Mouse (Mus musculus): ENCODE measurements around the gene Zc3h8. TPM values are rescaled to one million over a fixed set of nuclear protein-coding genes. Genes with fewer than 3 reads are reported as not detected.
A peak's percentile ranks its signal among the peaks of the same experiment; 100 is the strongest.

The Zc3h8 gene
- total and polyA plus RNA-seq, 2 experiments from 2014 or later = 1.5 to 11.5 TPM

- ATAC-seq (peak; percentile 50; the same call in 1 of the 2 replicates), DNase-seq (ENCODE audit: low spot score) (peak; percentile 12)
- TF ChIP-seq CTCF (IDR thresholded peaks at IDR 0.05; ENCODE audit: low read depth) = no peak
- peak overlapping the region; percentile 36 for H3K4me3 ChIP-seq (ENCODE audit: low read length)
- no peaks in the 10 kb centered on the region for H3K27me3 ChIP-seq (ENCODE audit: insufficient read depth, low read length)
- peak overlapping the region; percentile 60 for H3K4me2 ChIP-seq (ENCODE audit: low read depth, low read length)
- WGBS = 2% methylated on average over 33 of the region's 37 CpGs
- no peak overlapping the region for H3K27ac ChIP-seq
- no peaks in the 10 kb centered on the region for H3K4me1 ChIP-seq (ENCODE audit: insufficient read depth, low read length)
- H3K36me3 ChIP-seq (ENCODE audit: insufficient read depth, low read length) = no peaks in the 10 kb centered on the region
- H3K9me3 ChIP-seq (ENCODE audit: low read length) = no peaks in the 10 kb centered on the region
- H3K9ac ChIP-seq (replicated peaks; ENCODE audit: low read length) = no peak overlapping the region; the same call in 1 of the 2 replicates
These were observed 51.6 kb downstream of the Zc3h8 start for GRCm38 (mm10) chr2:128892180-128892721.

DNA sequence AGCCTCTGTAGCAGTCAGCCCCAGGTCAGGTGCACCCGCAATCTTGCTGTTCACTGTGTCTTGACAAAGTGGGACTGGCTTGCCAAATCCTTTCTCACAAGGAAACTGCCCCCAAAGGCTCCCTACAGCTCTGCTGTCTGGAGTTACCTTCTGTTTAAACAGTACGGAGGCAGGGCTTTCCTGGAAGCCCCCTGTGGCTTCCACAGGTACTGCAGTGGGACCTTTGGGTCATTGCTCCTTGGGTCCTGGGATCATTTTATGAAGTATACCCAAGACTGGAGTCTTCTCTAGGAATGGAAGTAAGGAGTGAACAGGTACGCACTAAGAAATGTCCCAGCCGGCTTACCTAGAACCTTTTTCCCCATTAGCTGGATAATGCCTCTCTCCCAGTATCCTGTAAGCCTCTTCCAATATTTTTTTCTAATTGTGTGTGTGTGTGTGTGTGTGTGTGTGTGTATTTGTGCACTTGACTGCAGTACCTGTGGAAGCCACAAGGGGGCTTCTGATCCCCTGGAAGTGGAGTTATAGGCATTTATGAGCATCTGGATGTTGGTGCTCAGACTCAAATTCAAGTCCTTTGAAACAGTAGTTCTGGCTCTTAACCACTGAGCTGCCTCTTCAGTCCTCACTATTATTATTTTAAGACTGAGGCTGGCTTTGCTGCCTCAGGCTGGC is 53.1 kb downstream of the Zc3h8 start:
- no peak overlapping the region for H3K4me3 ChIP-seq (ENCODE audit: low read length)
- H3K27ac ChIP-seq = no peak overlapping the region
- ATAC-seq (no peak), DNase-seq (ENCODE audit: low spot score) (no peak)
- no peaks in the 10 kb centered on the region for H3K27me3 ChIP-seq (ENCODE audit: insufficient read depth, low read length)
- WGBS = 82% methylated on average over 4 of the region's 4 CpGs
- H3K4me2 ChIP-seq (ENCODE audit: low read depth, low read length) = no peak overlapping the region
- no peaks in the 10 kb centered on the region for H3K36me3 ChIP-seq (ENCODE audit: insufficient read depth, low read length)
- TF ChIP-seq CTCF (IDR thresholded peaks at IDR 0.05; ENCODE audit: low read depth) = peak; percentile 45
- no peaks in the 10 kb centered on the region for H3K9me3 ChIP-seq (ENCODE audit: low read length)
- H3K9ac ChIP-seq (replicated peaks; ENCODE audit: low read length) = no peak overlapping the region
- no peaks in the 10 kb centered on the region for H3K4me1 ChIP-seq (ENCODE audit: insufficient read depth, low read length)

GRCm38 (mm10) chr2:128887866-128888550 is 55.9 kb downstream of the Zc3h8 start:
- Histone ChIP-seq H3K4me1 (ENCODE audit: insufficient read depth, low read length) (no peaks in the 10 kb centered on the region), H3K36me3 (ENCODE audit: insufficient read depth, low read length) (no peaks in the 10 kb centered on the region), H3K27me3 (ENCODE audit: insufficient read depth, low read length) (no peaks in the 10 kb centered on the region), H3K4me3 (ENCODE audit: low read length) (no peak overlapping the region), H3K9me3 (ENCODE audit: low read length) (no peaks in the 10 kb centered on the region), H3K9ac (replicated peaks; ENCODE audit: low read length) (no peak overlapping the region), H3K27ac (no peak overlapping the region), H3K4me2 (ENCODE audit: low read depth, low read length) (no peak overlapping the region)
- TF ChIP-seq CTCF (IDR thresholded peaks at IDR 0.05; ENCODE audit: low read depth) = no peak
- ATAC-seq (no peak), DNase-seq (ENCODE audit: low spot score) (no peak)
- WGBS = 59% methylated on average over 6 of the region's 6 CpGs

DNA sequence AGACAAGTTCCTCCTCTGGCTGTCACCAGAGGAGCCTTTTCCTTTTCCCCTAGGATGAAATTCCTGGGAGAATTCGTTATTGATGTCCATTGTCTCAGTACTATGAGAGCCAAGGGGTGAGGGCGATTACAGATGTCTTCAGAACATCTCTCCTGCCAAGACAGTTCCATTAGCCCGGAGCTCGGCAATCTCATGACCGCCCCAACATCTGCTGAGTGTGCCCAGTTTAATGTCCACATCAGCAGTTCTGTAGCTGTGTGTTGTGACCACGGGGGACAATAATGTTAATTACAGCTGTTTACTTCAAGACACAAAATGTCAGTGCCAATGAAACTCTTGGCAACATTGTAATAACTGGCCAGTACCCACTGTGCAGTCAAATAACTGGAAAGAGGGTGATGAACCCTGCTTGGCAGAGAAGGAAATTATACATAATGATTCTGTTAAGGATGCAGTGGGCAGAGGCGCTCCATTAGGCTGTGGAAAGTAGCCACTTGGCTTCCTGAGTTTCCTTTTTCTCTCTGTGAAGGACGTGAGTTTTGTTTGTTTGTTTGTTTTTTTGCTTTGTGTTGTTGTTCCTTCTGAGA is 58.6 kb downstream of the Zc3h8 start:
- TF ChIP-seq CTCF (IDR thresholded peaks at IDR 0.05; ENCODE audit: low read depth) = no peak
- no peaks in the 10 kb centered on the region for H3K27me3 ChIP-seq (ENCODE audit: insufficient read depth, low read length)
- no peaks in the 10 kb centered on the region for H3K9me3 ChIP-seq (ENCODE audit: low read length)
- peak; percentile 20 for DNase-seq (ENCODE audit: low spot score)
- WGBS = 77% methylated on average over 8 of the region's 8 CpGs
- ATAC-seq = 0 out of 2 replicates have a peak, but pooled peaks have one; percentile 40
- no peak overlapping the region for H3K27ac ChIP-seq
- H3K4me3 ChIP-seq (ENCODE audit: low read length) = no peak overlapping the region
- no peak overlapping the region for H3K9ac ChIP-seq (replicated peaks; ENCODE audit: low read length)
- H3K4me2 ChIP-seq (ENCODE audit: low read depth, low read length) = no peak overlapping the region
- H3K4me1 ChIP-seq (ENCODE audit: insufficient read depth, low read length) = no peaks in the 10 kb centered on the region
- no peaks in the 10 kb centered on the region for H3K36me3 ChIP-seq (ENCODE audit: insufficient read depth, low read length)

DNA sequence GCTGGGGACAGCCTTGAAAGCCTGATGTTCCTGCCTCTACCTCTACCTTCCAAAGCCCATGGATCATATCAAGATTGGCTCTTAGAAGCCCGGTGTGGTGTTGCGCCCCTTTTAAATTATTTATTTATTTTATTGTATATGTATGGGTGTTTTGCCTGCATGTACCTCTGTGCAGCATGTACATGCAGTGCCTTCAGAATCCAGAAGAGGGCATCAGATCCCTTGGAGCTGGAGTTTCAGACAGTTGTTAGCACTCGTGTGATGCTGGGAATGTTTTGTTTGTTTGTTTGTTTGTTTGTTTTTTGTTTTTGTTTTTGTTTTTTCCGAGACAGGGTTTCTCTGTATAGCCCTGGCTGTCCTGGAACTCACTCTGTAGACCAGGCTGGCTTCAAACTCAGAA is 62.6 kb downstream of the Zc3h8 start:
- ATAC-seq (no peak), DNase-seq (ENCODE audit: low spot score) (no peak)
- TF ChIP-seq CTCF (IDR thresholded peaks at IDR 0.05; ENCODE audit: low read depth) = peak; percentile 31
- Histone ChIP-seq H3K9me3 (ENCODE audit: low read length) (no peaks in the 10 kb centered on the region), H3K9ac (replicated peaks; ENCODE audit: low read length) (no peak overlapping the region), H3K36me3 (ENCODE audit: insufficient read depth, low read length) (no peaks in the 10 kb centered on the region), H3K4me2 (ENCODE audit: low read depth, low read length) (no peak overlapping the region), H3K4me1 (ENCODE audit: insufficient read depth, low read length) (no peaks in the 10 kb centered on the region), H3K27me3 (ENCODE audit: insufficient read depth, low read length) (no peaks in the 10 kb centered on the region), H3K27ac (no peak overlapping the region), H3K4me3 (ENCODE audit: low read length) (no peak overlapping the region)
- 74% methylated on average over 4 of the region's 4 CpGs for WGBS

Small RNA genes lying within 50 kb of the gene (microRNA-seq; reads per million reads assigned to microRNA genes)
- gene Gm22859 = 0 reads per million in 2 experiments

Other genes starting within 250 kb of the Zc3h8 start
- 6.3 and 7.1 TPM in 2 replicates for gene Mertk, start 245.1 kb downstream of the Zc3h8 start, total RNA-seq (2014; rRNA removed)
- gene Mertk, start 245.1 kb downstream of the Zc3h8 start, polyA plus RNA-seq (2015; fragmentation: Nextera tagmentation; extraction: Ambion mirVana) = 3.0 and 3.4 TPM in 2 replicates
- 26.3 and 29.0 TPM in 2 replicates for gene Tmem87b, start 126.0 kb downstream of the Zc3h8 start, total RNA-seq (2014; rRNA removed)
- 35.2 and 38.5 TPM in 2 replicates for gene Tmem87b, start 126.0 kb downstream of the Zc3h8 start, polyA plus RNA-seq (2015; fragmentation: Nextera tagmentation; extraction: Ambion mirVana)
- 2.9 and 3.3 TPM in 2 replicates for gene Fbln7, start 81.1 kb downstream of the Zc3h8 start, total RNA-seq (2014; rRNA removed)
- 3.6 and 4.3 TPM in 2 replicates for gene Fbln7, start 81.1 kb downstream of the Zc3h8 start, polyA plus RNA-seq (2015; fragmentation: Nextera tagmentation; extraction: Ambion mirVana)
- 5.3 and 13.4 TPM in 2 replicates for gene Zc3h6, start 23.3 kb upstream of the Zc3h8 start, total RNA-seq (2014; rRNA removed)
- gene Zc3h6, start 23.3 kb upstream of the Zc3h8 start, polyA plus RNA-seq (2015; fragmentation: Nextera tagmentation; extraction: Ambion mirVana) = 4.5 and 4.6 TPM in 2 replicates
- 22.2 and 33.4 TPM in 2 replicates for gene Gm10762, start 23.6 kb upstream of the Zc3h8 start, total RNA-seq (2014; rRNA removed)
- gene Gm10762, start 23.6 kb upstream of the Zc3h8 start, polyA plus RNA-seq (2015; fragmentation: Nextera tagmentation; extraction: Ambion mirVana) = 19.8 and 22.0 TPM in 2 replicates
- 1.5 TPM in 2 replicates for gene Vinac1, start 104.1 kb upstream of the Zc3h8 start, total RNA-seq (2014; rRNA removed)
- 0.71 and 0.86 TPM in 2 replicates for gene Vinac1, start 104.1 kb upstream of the Zc3h8 start, polyA plus RNA-seq (2015; fragmentation: Nextera tagmentation; extraction: Ambion mirVana)
- gene Ttl, start 121.9 kb upstream of the Zc3h8 start, total RNA-seq (2014; rRNA removed) = 57.7 and 60.9 TPM in 2 replicates
- gene Ttl, start 121.9 kb upstream of the Zc3h8 start, polyA plus RNA-seq (2015; fragmentation: Nextera tagmentation; extraction: Ambion mirVana) = 34.1 and 35.9 TPM in 2 replicates
- 20.9 and 21.8 TPM in 2 replicates for gene Polr1b, start 156.9 kb upstream of the Zc3h8 start, total RNA-seq (2014; rRNA removed)
- 10.5 and 11.3 TPM in 2 replicates for gene Polr1b, start 156.9 kb upstream of the Zc3h8 start, polyA plus RNA-seq (2015; fragmentation: Nextera tagmentation; extraction: Ambion mirVana)
- 20.3 and 27.5 TPM in 2 replicates for gene Chchd5, start 185.6 kb upstream of the Zc3h8 start, total RNA-seq (2014; rRNA removed)
- 19.1 and 19.8 TPM in 2 replicates for gene Chchd5, start 185.6 kb upstream of the Zc3h8 start, polyA plus RNA-seq (2015; fragmentation: Nextera tagmentation; extraction: Ambion mirVana)

Measured in hindbrain, postnatal 0 days (tissue).